16 mouse cellular contexts compared by ENCODE assay signal in genomic region chr15:95652898-95653707, GRCm38 (mm10). TPM values are rescaled to one million over a fixed set of nuclear protein-coding genes. Genes with fewer than 3 reads are reported as not detected.
DNase-seq lines count a peak whose midpoint lies in the region; ATAC-seq and TF ChIP-seq lines count a peak whose summit lies in the region.
"Had no signal": no experiment of that assay in that cellular context is flagged by ENCODE, and none has a peak within 500 bp of the region (broad histone marks: within the 10 kb centered on the region; RNA-seq: fewer than 3 reads in every experiment).

No protein-coding gene starts in this region.

- no peak overlapping the region for H3K9ac ChIP-seq in kidney, embryonic 15.5 days
- H3K9ac ChIP-seq in forebrain, postnatal 0 days, result no peak overlapping the region
- H3K9ac ChIP-seq: stomach, embryonic 15.5 days had no signal

- no peaks in the 10 kb centered on the region for H3K9me3 ChIP-seq in kidney, embryonic 15.5 days (replicated peaks)
- H3K9me3 ChIP-seq in forebrain, postnatal 0 days (ENCODE audit: low read length), result no peaks in the 10 kb centered on the region
- H3K9me3 ChIP-seq: stomach, embryonic 15.5 days had no signal

- H3K4me2 ChIP-seq in kidney, embryonic 15.5 days, result peak overlapping the region; percentile 78; the same call in 1 of the 2 replicates
- 0 out of 2 replicates have a peak overlapping the region, but pooled peaks have one; percentile 64 for H3K4me2 ChIP-seq in forebrain, postnatal 0 days (ENCODE audit: low read depth)

- no peak for DNase-seq in kidney, postnatal 25 days
- no peak for DNase-seq in forebrain, postnatal 0 days
- DNase-seq in mesoderm, embryonic 11.5 days (ENCODE audit: low read depth, low spot score), result peak; percentile 53
- DNase-seq in retina, embryonic 14.5 days (ENCODE audit: low spot score), result peak; percentile 44
- DNase-seq in heart, adult 9 months (ENCODE audit: low spot score in 2 of 2), result no peak
- DNase-seq in left cerebral cortex, postnatal 25 days (ENCODE audit: low spot score in 2 of 2), result no peak
- no peak for DNase-seq in cerebellum, postnatal 25 days
- DNase-seq: cerebellum, postnatal 36 days; heart, adult 2 months; heart, postnatal 4 days; right cerebral cortex, adult 18-20 months had no signal

- H3K27me3 ChIP-seq in kidney, embryonic 15.5 days, result peaks cover 64% of the 10 kb centered on the region
- H3K27me3 ChIP-seq in forebrain, postnatal 0 days (ENCODE audit: insufficient read depth, low read length), result peaks cover 51% of the 10 kb centered on the region

- WGBS in kidney, embryonic 15.5 days, result 3% methylated on average over 23 of the region's 23 CpGs
- 5% methylated on average over 23 of the region's 23 CpGs for WGBS in forebrain, postnatal 0 days

- intact Hi-C loops in left cerebral cortex, postnatal 25 days (cut with DNase I), result loop anchor here (5.0 kb wide), 1 partner anchor 39 kb away; no protein-coding TSS in a partner anchor

- no peak for ATAC-seq in kidney, embryonic 15.5 days (replicated peaks; ENCODE audit: low FRiP score)
- ATAC-seq in forebrain, postnatal 0 days, result no peak
- ATAC-seq: lung, postnatal 0 days had no signal

- H3K36me3 ChIP-seq in kidney, embryonic 15.5 days, result no peaks in the 10 kb centered on the region
- H3K36me3 ChIP-seq in forebrain, postnatal 0 days (ENCODE audit: insufficient read depth), result no peaks in the 10 kb centered on the region
- H3K36me3 ChIP-seq: stomach, embryonic 15.5 days had no signal

- peaks cover 19% of the 10 kb centered on the region for H3K4me1 ChIP-seq in kidney, embryonic 15.5 days
- no peaks in the 10 kb centered on the region; the same call in 1 of the 2 replicates for H3K4me1 ChIP-seq in forebrain, postnatal 0 days (ENCODE audit: insufficient read depth)

- TF ChIP-seq CTCF in forebrain, postnatal 0 days (IDR thresholded peaks at IDR 0.05; ENCODE audit: low read depth), result no peak

- H3K4me3 ChIP-seq in kidney, embryonic 15.5 days (replicated peaks), result no peak overlapping the region
- H3K4me3 ChIP-seq in forebrain, postnatal 0 days (ENCODE audit: low read depth, low read length), result peak overlapping the region; percentile 16; the same call in 1 of the 2 replicates
- H3K4me3 ChIP-seq: heart, adult 2 months had no signal

- no peak overlapping the region for H3K27ac ChIP-seq in kidney, embryonic 15.5 days
- no peak overlapping the region for H3K27ac ChIP-seq in forebrain, postnatal 0 days (ENCODE audit: low read depth, low read length)
- H3K27ac ChIP-seq: heart, adult 2 months; stomach, embryonic 15.5 days had no signal

RNA-seq across cellular contexts. Expression of gene Dbx2, which starts 2.7 kb away (rescaled TPM):
- 0.13 TPM in 2 replicates for polyA plus RNA-seq in kidney, embryonic 15.5 days (2015; fragmentation: Nextera tagmentation; extraction: Ambion mirVana)
- 2.8 and 6.9 TPM in 2 replicates for total RNA-seq in forebrain, postnatal 0 days (2014; rRNA removed)
- polyA plus RNA-seq in forebrain, postnatal 0 days (2015; fragmentation: Nextera tagmentation; extraction: Ambion mirVana), result 6.7 and 9.6 TPM in 2 replicates
- total RNA-seq in left cerebral cortex, postnatal 25 days (2021), result 10 to 100 TPM; 23.9 to 28.1 TPM
- total RNA-seq: heart, adult 2 months; heart, postnatal 4 days had no signal
- polyA plus RNA-seq: C2C12; heart, adult 2 months; kidney, embryonic 16.5 days; lung, postnatal 0 days had no signal

Comparison
In these comparisons a context has a peak if more than half of its experiments do, and no peak if none do; other contexts are left out.
1. DNase-seq: peak in mesoderm, embryonic 11.5 days (single experiment) and retina, embryonic 14.5 days (single experiment); none in kidney, postnatal 25 days (0 of 2), forebrain, postnatal 0 days (single experiment), heart, adult 9 months (0 of 2), left cerebral cortex, postnatal 25 days (0 of 2) and cerebellum, postnatal 25 days (0 of 2).